Mouse (Mus musculus) thymus, adult 2 months (tissue): Measurements from ENCODE around the gene Selenon.

ENCODE experiments used
- CTCF ChIP-seq: fragments of 200-500 bp; IDR thresholded peaks from 2 replicates; pipeline ENCODE4 v1.5.1; 2012; ENCODE audit warnings: mild to moderate bottlenecking, control low read depth, low read length, moderate library complexity, borderline replicate concordance; ENCODE audit not compliant: control insufficient read depth, poor library complexity, insufficient read depth; ENCODE audit errors: extremely low read depth
- POLR2A ChIP-seq: fragments of 200-500 bp; IDR thresholded peaks from 2 replicates; pipeline ENCODE4 v1.6.1; 2012; ENCODE audit warnings: mild to moderate bottlenecking, low read length, control low read depth, moderate library complexity; ENCODE audit not compliant: control insufficient read depth, poor library complexity, insufficient read depth; ENCODE audit errors: extremely low read depth

DNA sequence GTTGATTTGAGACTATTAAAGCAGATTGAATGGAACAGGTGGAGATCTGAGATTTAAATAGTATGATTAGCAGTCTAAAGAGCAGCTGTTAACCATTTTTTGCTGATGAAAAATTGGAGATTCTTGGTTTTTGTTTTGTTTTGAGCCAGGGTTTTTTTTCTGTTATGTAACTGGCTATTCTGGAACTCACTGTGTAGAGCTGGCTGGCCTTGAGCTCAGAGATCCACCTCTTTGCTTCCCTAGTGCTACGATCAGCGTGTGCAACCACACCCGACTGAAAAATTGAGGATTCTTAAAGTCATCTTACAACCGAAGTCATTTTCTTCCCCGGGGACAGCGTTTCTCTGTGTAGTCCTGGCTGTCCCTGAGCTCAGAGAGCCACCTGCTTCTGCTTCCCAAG, 40.2 kb downstream of the Selenon start:
- TF ChIP-seq CTCF (no peak), POLR2A (no peak)
